In the genomic region with DNA sequence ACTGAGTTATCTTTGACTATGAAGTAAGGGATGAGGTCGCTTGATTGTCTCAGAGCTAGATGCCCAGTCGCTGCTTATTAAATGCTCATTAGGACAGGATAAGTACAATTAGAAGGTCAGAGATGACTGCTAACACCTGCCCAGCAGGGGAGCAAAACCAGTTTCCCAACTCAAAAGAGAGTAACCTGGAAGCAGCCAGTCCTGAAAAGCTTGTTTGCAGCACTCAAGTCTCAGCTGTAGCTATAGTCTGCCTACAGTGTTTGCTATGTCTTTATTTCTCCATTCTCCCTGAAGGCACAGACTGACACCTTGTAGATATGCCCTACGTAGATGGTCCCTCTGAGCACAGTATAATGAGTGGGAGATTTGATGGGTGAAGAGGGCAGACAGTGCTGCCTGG, we compare ENCODE assay signal across 12 mouse cellular contexts.
"Had no signal": no experiment of that assay in that cellular context is flagged by ENCODE, and none has a peak within 500 bp of the region (broad histone marks: within the 10 kb centered on the region; RNA-seq: fewer than 3 reads in every experiment).

No protein-coding gene starts in this region.

- H3K36me3 ChIP-seq: limb, embryonic 13.5 days; midbrain, embryonic 13.5 days; neural tube, embryonic 15.5 days had no signal

- H3K27ac ChIP-seq: layer of hippocampus, adult 2 months; limb, embryonic 13.5 days; liver, embryonic 14.5 days; midbrain, embryonic 13.5 days; neural tube, embryonic 15.5 days had no signal

- H3K4me1 ChIP-seq: midbrain, embryonic 13.5 days had no signal

- H3K9me3 ChIP-seq: limb, embryonic 13.5 days; midbrain, embryonic 13.5 days; neural tube, embryonic 15.5 days had no signal

- H3K4me2 ChIP-seq: limb, embryonic 13.5 days; midbrain, embryonic 13.5 days; neural tube, embryonic 15.5 days had no signal

- DNase-seq: kidney, postnatal 10 days; left cerebral cortex, postnatal 4 days; lung, adult 18-20 months; right cerebral cortex, adult 18-20 months; right cerebral cortex, postnatal 25 days; thymus, postnatal 4 days had no signal

- ATAC-seq: midbrain, embryonic 13.5 days had no signal

- H3K27me3 ChIP-seq: midbrain, embryonic 13.5 days; neural tube, embryonic 15.5 days had no signal

- H3K4me3 ChIP-seq: layer of hippocampus, adult 2 months; limb, embryonic 13.5 days; midbrain, embryonic 13.5 days; myocyte; neural tube, embryonic 15.5 days had no signal

- H3K9ac ChIP-seq: limb, embryonic 13.5 days; liver, embryonic 14.5 days; midbrain, embryonic 13.5 days; neural tube, embryonic 15.5 days had no signal
